Mouse (Mus musculus) testis, adult 2 months (tissue): Measurements from ENCODE around the gene Cdk15. TPM values are rescaled to one million over a fixed set of nuclear protein-coding genes. Genes with fewer than 3 reads are reported as not detected.

Source experiments
- H3K27ac ChIP-seq: fragments of 200-500 bp; 2 replicates; pipeline ENCODE4 v1.5.1; 2012; ENCODE audit warnings: low read depth, low read length; ENCODE audit not compliant: control insufficient read depth, insufficient read depth
- H3K27me3 ChIP-seq: fragments of 200-500 bp; 2 replicates; pipeline ENCODE4 v1.6.1; 2012; ENCODE audit warnings: mild to moderate bottlenecking, low read length, moderate library complexity; ENCODE audit not compliant: control insufficient read depth, insufficient read depth
- H3K36me3 ChIP-seq: fragments of 200-500 bp; 2 replicates; pipeline ENCODE4 v1.6.1; 2012; ENCODE audit warnings: mild to moderate bottlenecking, low read length; ENCODE audit not compliant: control insufficient read depth, insufficient read depth
- H3K4me1 ChIP-seq: fragments of 200-500 bp; 2 replicates; pipeline ENCODE4 v1.6.1; 2012; ENCODE audit warnings: low read length; ENCODE audit not compliant: control insufficient read depth, insufficient read depth
- H3K4me3 ChIP-seq: fragments of 200-500 bp; 2 replicates; pipeline ENCODE4 v1.5.1; 2012; ENCODE audit warnings: low read depth, mild to moderate bottlenecking, low read length, moderate library complexity, mixed read lengths; ENCODE audit not compliant: control insufficient read depth
- CTCF ChIP-seq: fragments of 200-500 bp; IDR thresholded peaks from 2 replicates; pipeline ENCODE4 v1.5.1; 2012; ENCODE audit warnings: low read depth, mild to moderate bottlenecking, inconsistent platforms, low read length, moderate library complexity; ENCODE audit not compliant: control insufficient read depth, insufficient read depth, insufficient replicate concordance
- POLR2A ChIP-seq: fragments of 200-500 bp; IDR thresholded peaks from 2 replicates; pipeline ENCODE4 v1.6.1; 2012; ENCODE audit warnings: low read depth, mild to moderate bottlenecking, inconsistent platforms, low read length, moderate library complexity; ENCODE audit not compliant: control insufficient read depth
- polyA plus RNA-seq: library from polyadenylated mRNA; depleted of rRNA; stranded (reverse); fragments of >200 nt; gene quantifications from 2 replicates; pipeline ENCODE4 v1.2.3, GENCODE M21; 2012

Cdk15 gene
- polyA plus RNA-seq, 1 experiment, result 1.6 TPM

DNA sequence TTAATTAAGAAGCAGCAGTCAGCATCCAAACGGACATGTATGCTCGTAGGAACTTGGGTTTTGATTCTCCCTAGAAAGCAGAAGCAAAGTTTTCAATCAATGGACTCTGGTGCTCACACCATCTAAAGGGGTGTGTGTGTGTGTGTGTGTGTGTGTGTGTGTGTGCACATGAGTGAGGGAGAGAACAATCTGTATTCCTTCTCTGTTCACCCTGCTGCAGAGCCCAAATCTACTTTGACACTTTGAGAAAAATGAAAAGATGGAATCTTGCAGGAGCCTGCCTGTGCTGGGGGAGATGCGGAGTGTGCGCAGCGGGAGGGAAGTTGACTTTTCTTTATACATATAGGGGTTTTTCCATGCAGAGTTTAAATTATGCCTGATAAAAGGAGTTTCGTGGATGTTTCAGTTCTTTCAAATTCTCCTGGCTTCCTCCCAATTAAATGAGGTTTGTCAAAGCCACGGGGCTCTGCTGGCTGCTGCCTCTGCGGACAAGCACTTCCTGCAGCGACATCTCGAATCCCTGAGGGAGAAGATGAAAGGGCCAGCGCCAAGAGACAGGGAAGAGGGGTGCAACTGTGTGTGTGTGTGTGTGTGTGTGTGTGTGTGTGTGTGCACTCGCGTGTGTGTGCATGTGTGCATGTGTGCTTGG, 76.2 kb downstream of the Cdk15 start:
- no peak overlapping the region for H3K4me3 ChIP-seq
- H3K36me3 ChIP-seq, result no peaks in the 10 kb centered on the region
- H3K27ac ChIP-seq, result no peak overlapping the region
- TF ChIP-seq POLR2A, result no peak
- no peak for TF ChIP-seq CTCF
- no peaks in the 10 kb centered on the region for H3K4me1 ChIP-seq
- no peaks in the 10 kb centered on the region for H3K27me3 ChIP-seq

DNA sequence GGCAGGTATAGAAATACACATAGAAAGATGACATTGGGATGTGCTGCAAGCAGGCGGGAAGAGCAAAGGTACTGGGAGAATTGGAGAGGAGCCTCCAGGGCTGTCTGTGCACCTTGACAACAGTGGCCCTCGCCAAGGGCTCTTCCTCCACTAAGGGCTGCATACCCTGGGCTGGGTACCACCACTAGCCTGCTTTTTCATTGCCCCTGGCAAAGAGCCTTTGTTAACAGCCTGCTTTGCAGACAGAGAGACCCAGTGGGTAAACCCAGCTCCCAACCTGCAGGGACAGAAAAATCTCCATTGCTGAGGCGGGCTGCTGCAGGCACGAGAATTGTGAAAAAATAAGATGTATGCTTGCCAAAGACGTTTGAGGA, 76.7 kb downstream of the Cdk15 start:
- Histone ChIP-seq H3K4me3 (no peak overlapping the region), H3K36me3 (no peaks in the 10 kb centered on the region), H3K4me1 (no peaks in the 10 kb centered on the region), H3K27me3 (no peaks in the 10 kb centered on the region), H3K27ac (no peak overlapping the region)
- TF ChIP-seq CTCF (no peak), POLR2A (no peak)

DNA sequence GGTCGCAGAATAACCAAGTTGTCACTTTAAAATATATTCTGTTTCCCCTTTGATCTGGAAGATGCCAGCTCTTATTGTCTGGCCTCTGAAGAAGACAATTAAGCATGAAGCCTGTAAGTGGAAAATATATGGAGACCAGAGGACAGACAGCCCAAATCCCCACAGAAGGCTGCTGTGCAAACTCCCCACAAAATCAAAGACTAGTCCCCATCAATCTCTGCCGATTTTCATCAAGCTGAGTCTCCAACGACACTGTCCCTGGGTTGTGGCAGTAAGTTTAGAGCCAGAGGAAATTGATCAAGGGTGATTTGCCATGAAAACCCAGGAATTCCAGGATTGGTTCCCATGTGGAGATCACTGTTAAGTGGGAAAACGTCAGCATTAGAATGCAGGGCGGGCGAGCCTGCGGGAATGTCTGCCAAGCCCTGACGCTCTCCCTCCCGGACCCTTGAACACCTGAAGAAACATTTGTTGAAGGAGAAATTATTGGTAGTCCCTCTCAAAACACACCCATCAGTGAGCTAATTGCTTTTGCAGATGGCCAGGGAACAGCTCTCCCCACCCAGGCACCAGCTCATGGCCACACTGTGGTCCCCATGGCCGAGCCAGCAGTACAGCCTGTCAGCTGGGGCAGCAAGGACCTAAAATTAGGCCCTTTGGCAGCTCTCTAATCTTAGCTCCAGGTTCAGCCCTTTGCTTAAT, 77.3 kb downstream of the Cdk15 start:
- Histone ChIP-seq H3K27me3 (no peaks in the 10 kb centered on the region), H3K4me3 (no peak overlapping the region), H3K36me3 (no peaks in the 10 kb centered on the region), H3K4me1 (no peaks in the 10 kb centered on the region), H3K27ac (no peak overlapping the region)
- TF ChIP-seq POLR2A (no peak), CTCF (no peak)

DNA sequence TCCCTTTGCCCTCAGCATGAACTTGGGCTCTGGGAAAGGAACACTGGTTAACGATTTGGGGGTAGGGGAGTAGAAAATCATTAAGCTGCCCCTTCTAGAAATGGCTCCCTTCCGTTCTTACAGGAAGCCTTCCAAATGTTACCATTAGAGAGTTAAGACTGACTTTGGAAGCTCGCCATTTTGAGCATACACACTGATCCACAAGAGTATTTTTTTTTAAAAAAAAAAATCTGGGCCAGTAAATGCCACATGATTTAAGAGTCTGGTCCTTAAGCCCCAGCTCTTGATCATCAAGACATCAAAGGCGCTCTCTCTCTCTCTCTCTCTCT, 77.8 kb downstream of the Cdk15 start:
- H3K36me3 ChIP-seq, result no peaks in the 10 kb centered on the region
- no peak overlapping the region for H3K4me3 ChIP-seq
- H3K4me1 ChIP-seq, result no peaks in the 10 kb centered on the region
- H3K27ac ChIP-seq, result no peak overlapping the region
- TF ChIP-seq CTCF (no peak), POLR2A (no peak)
- H3K27me3 ChIP-seq, result no peaks in the 10 kb centered on the region

DNA sequence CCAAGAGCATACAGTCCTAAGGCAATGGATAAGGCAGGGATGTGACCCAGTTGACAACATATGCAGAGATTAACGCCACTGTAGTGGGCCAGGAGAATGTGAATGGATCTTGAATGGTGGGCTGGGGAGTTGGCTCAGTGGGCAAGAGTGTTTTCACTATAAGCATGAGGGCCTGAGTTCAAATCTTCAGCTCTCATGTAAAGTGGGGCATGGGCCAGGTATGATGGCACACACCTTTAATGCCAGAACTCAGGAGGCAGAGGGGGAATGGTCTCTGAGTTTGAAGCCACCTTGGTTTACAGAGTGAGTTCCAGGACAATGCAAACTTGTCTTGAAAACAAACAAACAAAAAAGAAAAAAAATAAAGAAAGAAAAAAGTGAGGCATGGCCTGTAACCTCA, 79.5 kb downstream of the Cdk15 start:
- Histone ChIP-seq H3K4me1 (no peaks in the 10 kb centered on the region), H3K27ac (no peak overlapping the region), H3K27me3 (no peaks in the 10 kb centered on the region), H3K36me3 (no peaks in the 10 kb centered on the region), H3K4me3 (no peak overlapping the region)
- TF ChIP-seq POLR2A (no peak), CTCF (no peak)

DNA sequence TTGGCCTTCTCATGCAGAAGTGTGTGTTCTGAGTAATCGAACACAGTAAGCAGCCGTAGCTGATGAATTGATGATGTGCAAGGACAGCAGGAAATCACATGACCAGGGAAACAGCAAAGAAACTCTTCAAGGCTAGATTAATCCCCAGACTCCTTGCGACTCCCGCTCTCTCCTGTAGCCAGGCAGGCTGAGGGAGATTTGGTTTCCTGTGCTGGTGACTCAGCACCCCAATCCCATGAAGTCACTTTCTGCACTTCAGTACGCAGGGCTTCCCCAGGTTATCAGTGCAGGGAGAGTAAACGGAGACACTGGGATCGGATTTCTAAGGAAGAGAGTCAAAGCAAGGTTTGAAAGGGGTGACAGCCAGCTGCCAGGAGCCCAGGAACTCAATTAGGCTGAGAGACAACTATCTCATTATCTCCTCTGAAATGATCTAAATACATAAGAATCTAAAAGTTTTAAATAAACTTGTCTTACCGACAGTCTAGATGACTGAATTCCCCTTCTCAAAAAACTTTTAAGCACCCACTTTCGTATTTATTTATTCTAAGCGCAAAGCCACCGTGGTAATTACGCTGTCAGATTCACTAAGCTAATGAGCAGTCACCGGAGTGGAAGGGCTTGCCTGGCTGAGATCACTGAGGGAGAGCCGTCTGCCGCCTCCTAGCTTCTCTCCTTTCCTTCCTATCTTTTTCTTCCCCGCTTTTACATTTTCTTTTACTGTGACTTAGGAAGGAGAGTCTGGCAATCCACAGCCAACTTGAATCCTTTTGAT, 84.3 kb downstream of the Cdk15 start:
- Histone ChIP-seq H3K36me3 (no peaks in the 10 kb centered on the region), H3K4me3 (no peak overlapping the region), H3K27me3 (no peaks in the 10 kb centered on the region), H3K27ac (no peak overlapping the region), H3K4me1 (no peaks in the 10 kb centered on the region)
- TF ChIP-seq CTCF (no peak), POLR2A (no peak)

DNA sequence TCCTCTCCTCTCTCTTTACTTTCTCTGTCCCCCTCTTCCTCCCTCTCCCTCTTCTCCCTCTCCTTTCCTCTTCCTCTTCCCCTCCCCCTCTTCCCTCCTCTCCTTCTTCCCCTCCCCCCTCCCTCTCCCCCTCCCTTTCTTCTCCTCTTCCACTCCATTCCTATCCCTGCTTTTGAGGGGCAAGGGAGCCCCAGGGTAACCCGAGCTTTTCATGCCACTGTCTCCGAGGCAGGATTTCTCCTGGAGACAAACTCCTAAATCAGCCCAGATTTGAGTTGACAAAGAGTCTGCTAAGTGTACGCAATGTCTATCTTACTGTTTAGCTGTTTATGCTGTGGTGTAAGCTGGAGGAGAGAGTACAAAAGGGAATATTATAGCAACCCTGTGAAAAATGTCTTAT, 85.0 kb downstream of the Cdk15 start:
- Histone ChIP-seq H3K36me3 (no peaks in the 10 kb centered on the region), H3K4me3 (no peak overlapping the region), H3K27me3 (no peaks in the 10 kb centered on the region), H3K27ac (no peak overlapping the region), H3K4me1 (no peaks in the 10 kb centered on the region)
- TF ChIP-seq CTCF (no peak), POLR2A (no peak)

DNA sequence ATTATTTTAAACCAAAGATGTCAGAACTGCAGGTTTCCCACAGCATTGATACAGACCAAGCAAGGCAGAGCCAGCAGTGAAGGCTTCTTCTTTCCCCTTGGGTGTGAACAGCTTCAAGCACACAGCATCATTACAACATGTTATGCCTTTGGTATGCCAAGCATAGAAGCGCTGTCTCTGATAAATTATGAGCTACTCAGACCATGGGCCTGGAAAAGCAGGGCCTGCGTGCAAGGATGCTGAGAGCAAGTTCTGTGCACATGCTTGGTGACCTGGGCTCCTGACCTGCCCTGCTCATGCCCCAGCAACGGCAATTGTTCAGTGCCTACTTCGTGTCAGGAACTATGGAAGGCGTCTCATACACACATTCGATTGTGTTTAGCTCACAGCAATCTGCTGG, 85.4 kb downstream of the Cdk15 start:
- H3K27me3 ChIP-seq, result no peaks in the 10 kb centered on the region
- H3K27ac ChIP-seq, result no peak overlapping the region
- H3K4me3 ChIP-seq, result no peak overlapping the region
- H3K4me1 ChIP-seq, result no peaks in the 10 kb centered on the region
- no peaks in the 10 kb centered on the region for H3K36me3 ChIP-seq
- TF ChIP-seq CTCF (no peak), POLR2A (no peak)
